In genomic region chr13:93854966-93855562, GRCm38 (mm10) we compare ENCODE assay signal across 18 mouse cellular contexts.
DNase-seq lines count a peak whose midpoint lies in the region; ATAC-seq and TF ChIP-seq lines count a peak whose summit lies in the region.
"Had no signal": no experiment of that assay in that cellular context is flagged by ENCODE, and none has a peak within 500 bp of the region (broad histone marks: within the 10 kb centered on the region; RNA-seq: fewer than 3 reads in every experiment).

No protein-coding gene starts in this region.

- H3K4me2 ChIP-seq in kidney, postnatal 0 days (ENCODE audit: low read length), result no peak overlapping the region

- TF ChIP-seq CTCF in kidney, postnatal 0 days (IDR thresholded peaks at IDR 0.05; ENCODE audit: low read depth), result no peak

- no peaks in the 10 kb centered on the region for H3K36me3 ChIP-seq in heart, embryonic 10.5 days
- H3K36me3 ChIP-seq in kidney, postnatal 0 days (ENCODE audit: insufficient read depth, low read length), result no peaks in the 10 kb centered on the region
- H3K36me3 ChIP-seq: embryonic facial prominence, embryonic 15.5 days; G1E; intestine, embryonic 15.5 days; limb, embryonic 13.5 days; midbrain, embryonic 10.5 days had no signal

- H3K27me3 ChIP-seq in heart, embryonic 10.5 days (ENCODE audit: insufficient read depth, poor library complexity, severe bottlenecking), result no peaks in the 10 kb centered on the region
- H3K27me3 ChIP-seq in kidney, postnatal 0 days (ENCODE audit: insufficient read depth, low read length), result no peaks in the 10 kb centered on the region
- H3K27me3 ChIP-seq: CH12.LX; embryonic facial prominence, embryonic 15.5 days; intestine, embryonic 15.5 days; limb, embryonic 13.5 days; Patski had no signal

- H3K4me3 ChIP-seq in heart, embryonic 10.5 days, result no peak overlapping the region
- H3K4me3 ChIP-seq in kidney, postnatal 0 days (replicated peaks; ENCODE audit: low read depth, low read length), result no peak overlapping the region
- H3K4me3 ChIP-seq: embryonic facial prominence, embryonic 15.5 days; intestine, embryonic 15.5 days; limb, embryonic 13.5 days; midbrain, embryonic 10.5 days had no signal

- WGBS in heart, embryonic 10.5 days, result 75% methylated on average over 3 of the region's 3 CpGs
- 66% methylated on average over 3 of the region's 3 CpGs for WGBS in kidney, postnatal 0 days

- H3K9ac ChIP-seq in kidney, postnatal 0 days (ENCODE audit: low read depth, low read length), result no peak overlapping the region
- H3K9ac ChIP-seq: embryonic facial prominence, embryonic 15.5 days; intestine, embryonic 15.5 days; limb, embryonic 13.5 days; liver, embryonic 14.5 days had no signal

- peak; percentile 74 for DNase-seq in heart, adult 11 months
- no peak for DNase-seq in heart, embryonic 10.5 days (ENCODE audit: low spot score)
- no peak for DNase-seq in kidney, postnatal 0 days (ENCODE audit: low spot score)
- no peak for DNase-seq in kidney, postnatal 25 days
- peak; percentile 47 for DNase-seq in lung, postnatal 10 days
- DNase-seq in lung, adult 18-20 months, result no peak
- DNase-seq in thymus, postnatal 25 days, result no peak
- DNase-seq: cerebellum, adult 11 months; cerebellum, adult 9-11 months had no signal

- ATAC-seq in kidney, postnatal 0 days (replicated peaks; ENCODE audit: low FRiP score, low read depth), result no peak
- ATAC-seq: hindbrain, embryonic 16.5 days; Patski had no signal

- peaks cover 27% of the 10 kb centered on the region for H3K4me1 ChIP-seq in heart, embryonic 10.5 days
- peaks cover 20% of the 10 kb centered on the region for H3K4me1 ChIP-seq in kidney, postnatal 0 days (replicated peaks; ENCODE audit: insufficient read depth, low read length)

- H3K27ac ChIP-seq in heart, embryonic 10.5 days, result no peak overlapping the region
- 0 out of 2 replicates have a peak overlapping the region, but pooled peaks have one; percentile 2 for H3K27ac ChIP-seq in kidney, postnatal 0 days
- H3K27ac ChIP-seq: embryonic facial prominence, embryonic 15.5 days; intestine, embryonic 15.5 days; limb, embryonic 13.5 days; liver, embryonic 14.5 days; midbrain, embryonic 10.5 days had no signal

- H3K9me3 ChIP-seq in heart, embryonic 10.5 days, result no peaks in the 10 kb centered on the region
- no peaks in the 10 kb centered on the region for H3K9me3 ChIP-seq in kidney, postnatal 0 days (replicated peaks; ENCODE audit: low read length)
- H3K9me3 ChIP-seq: embryonic facial prominence, embryonic 15.5 days; G1E; intestine, embryonic 15.5 days; limb, embryonic 13.5 days; midbrain, embryonic 10.5 days had no signal

Comparison
In these comparisons a context has a peak if more than half of its experiments do, and no peak if none do; other contexts are left out.
1. DNase-seq: peak in heart, adult 11 months (single experiment) and lung, postnatal 10 days (single experiment); none in heart, embryonic 10.5 days (single experiment), kidney, postnatal 0 days (single experiment), kidney, postnatal 25 days (0 of 2), lung, adult 18-20 months (0 of 2) and thymus, postnatal 25 days (single experiment).